Mouse (Mus musculus) right cerebral cortex, adult 2 months (tissue): Measurements from ENCODE around the gene Sh2b3.

Source experiments
- DNase-seq, 2 experiments: peaks; one replicate each; pipeline ENCODE4 v3.0.0; 2021 to 2022; ENCODE audit warnings: low spot score in 2 of 2

Gene Sh2b3

GRCm38 (mm10) chr5:121791026-121791425 is 46.4 kb downstream of the Sh2b3 start:
- DNase-seq, result no peak

- no peak for DNase-seq
Observed at GRCm38 (mm10) chr5:121783862-121784500, 53.5 kb downstream of the Sh2b3 start.

- DNase-seq, result no peak
Observed at GRCm38 (mm10) chr5:121782467-121782866, 55.0 kb downstream of the Sh2b3 start.

GRCm38 (mm10) chr5:121780180-121780579 is 57.3 kb downstream of the Sh2b3 start:
- DNase-seq, result no peak

GRCm38 (mm10) chr5:121778485-121779119 is 58.8 kb downstream of the Sh2b3 start:
- DNase-seq, result peak; percentile 80

GRCm38 (mm10) chr5:121771611-121772010 is 65.8 kb downstream of the Sh2b3 start:
- DNase-seq, result no peak

- no peak for DNase-seq
Observed at GRCm38 (mm10) chr5:121769827-121770226, 67.6 kb downstream of the Sh2b3 start.

GRCm38 (mm10) chr5:121767564-121767963 is 69.9 kb downstream of the Sh2b3 start:
- DNase-seq, result no peak

GRCm38 (mm10) chr5:121766038-121766773 is 71.2 kb downstream of the Sh2b3 start:
- DNase-seq, result no peak
